Mouse (Mus musculus) urinary bladder, postnatal 25 days (tissue): ENCODE data around the gene Gm10198.

Experiments used
- DNase-seq: peaks from one replicate; pipeline ENCODE4 v3.0.0; 2022; ENCODE audit warnings: low spot score

Gm10198 gene

GRCm38 (mm10) chr13:111592485-111592884, at the start of gene Gm10198:
TSS of gene Gm10198 (plus strand) at chr13:111592785.
- DNase-seq, result no peak

- DNase-seq, result no peak
These were observed 47.3 kb upstream of the Gm10198 start for GRCm38 (mm10) chr13:111545286-111545685.

- DNase-seq, result no peak
These were observed 39.8 kb upstream of the Gm10198 start for GRCm38 (mm10) chr13:111552769-111553168.

- no peak for DNase-seq
These were observed 39.4 kb upstream of the Gm10198 start for GRCm38 (mm10) chr13:111553182-111553581.

- DNase-seq, result no peak
These were observed 38.6 kb upstream of the Gm10198 start for GRCm38 (mm10) chr13:111553941-111554340.

- DNase-seq, result no peak
These were observed 37.3 kb upstream of the Gm10198 start for GRCm38 (mm10) chr13:111555333-111555732.

- DNase-seq, result no peak
These were observed 36.2 kb upstream of the Gm10198 start for GRCm38 (mm10) chr13:111556375-111556774.

GRCm38 (mm10) chr13:111560152-111560551, 32.4 kb upstream of the Gm10198 start:
- no peak for DNase-seq

GRCm38 (mm10) chr13:111562595-111562994, 30.0 kb upstream of the Gm10198 start:
- no peak for DNase-seq

- no peak for DNase-seq
These were observed 18.4 kb upstream of the Gm10198 start for GRCm38 (mm10) chr13:111574196-111574595.

GRCm38 (mm10) chr13:111577177-111577576, 15.4 kb upstream of the Gm10198 start:
- DNase-seq, result no peak

- no peak for DNase-seq
These were observed 12.5 kb upstream of the Gm10198 start for GRCm38 (mm10) chr13:111580054-111580453.

GRCm38 (mm10) chr13:111598111-111598510, 5.5 kb downstream of the Gm10198 start:
- DNase-seq, result no peak

GRCm38 (mm10) chr13:111601383-111601782, 8.8 kb downstream of the Gm10198 start:
- DNase-seq, result no peak

- DNase-seq, result no peak
These were observed 12.2 kb downstream of the Gm10198 start for GRCm38 (mm10) chr13:111604826-111605225.

GRCm38 (mm10) chr13:111616168-111617125, 23.9 kb downstream of the Gm10198 start:
- DNase-seq, result no peak

GRCm38 (mm10) chr13:111620433-111620832, 27.8 kb downstream of the Gm10198 start:
- DNase-seq, result no peak

GRCm38 (mm10) chr13:111622425-111622824, 29.8 kb downstream of the Gm10198 start:
- no peak for DNase-seq

GRCm38 (mm10) chr13:111623112-111623511, 30.5 kb downstream of the Gm10198 start:
- no peak for DNase-seq

GRCm38 (mm10) chr13:111624115-111624514, 31.5 kb downstream of the Gm10198 start:
- DNase-seq, result no peak

- no peak for DNase-seq
These were observed 41.9 kb downstream of the Gm10198 start for GRCm38 (mm10) chr13:111634163-111635160.

- no peak for DNase-seq
These were observed 47.7 kb downstream of the Gm10198 start for GRCm38 (mm10) chr13:111640319-111640718.
